Mouse (Mus musculus): ENCODE results near the gene Olfr1250.
"Not testable (repeated sequence)": the region's sequence is repeated elsewhere in the genome, so short reads cannot be mapped to it uniquely, and the experiment has no call there.

Gene Olfr1250

DNA sequence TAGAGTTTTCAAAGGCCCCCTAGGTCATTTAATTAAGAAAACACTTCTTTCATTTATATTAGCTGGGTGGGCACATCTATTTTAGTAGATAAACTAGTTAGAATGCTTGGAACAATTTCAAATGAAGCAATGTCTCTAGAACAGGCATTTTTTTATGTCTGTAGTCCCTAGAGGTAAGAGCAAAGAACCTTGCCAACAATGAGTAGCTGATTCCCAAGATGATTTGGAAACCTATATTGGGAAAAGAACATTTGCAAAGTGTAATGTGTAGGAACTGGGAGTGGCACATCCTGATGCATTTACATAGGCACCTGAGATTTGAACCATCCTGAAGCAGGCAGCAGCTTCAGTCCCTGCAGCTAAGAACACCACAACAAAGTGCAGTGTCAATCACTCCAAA lies at the start of gene Olfr1250:
Gene Olfr1250, minus strand, starts transcription at position 101 of the 400 bp plus-strand sequence.
- no peak for ATAC-seq (ENCODE audit: low TSS enrichment)

DNA sequence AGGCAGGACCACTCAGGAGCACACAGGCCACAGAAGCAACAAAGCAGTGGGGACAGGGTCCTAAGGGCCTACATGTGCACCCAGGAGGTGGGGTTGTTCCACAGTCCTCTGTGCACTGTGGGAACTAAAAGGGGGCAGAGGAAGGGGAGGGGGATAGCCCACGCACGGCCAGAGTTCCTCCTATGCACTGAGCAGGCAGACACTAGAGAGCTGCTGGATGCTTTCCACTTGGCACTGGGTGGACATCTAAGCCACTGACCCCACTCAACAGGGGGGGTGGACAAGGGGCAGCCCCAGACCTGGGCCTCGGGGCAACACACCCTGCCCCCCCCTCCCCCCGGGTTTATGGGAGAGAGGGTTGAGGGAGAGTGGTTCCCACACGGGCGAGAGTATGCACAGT lies 30.7 kb upstream of the Olfr1250 start:
- no peak for ATAC-seq (ENCODE audit: low TSS enrichment)

DNA sequence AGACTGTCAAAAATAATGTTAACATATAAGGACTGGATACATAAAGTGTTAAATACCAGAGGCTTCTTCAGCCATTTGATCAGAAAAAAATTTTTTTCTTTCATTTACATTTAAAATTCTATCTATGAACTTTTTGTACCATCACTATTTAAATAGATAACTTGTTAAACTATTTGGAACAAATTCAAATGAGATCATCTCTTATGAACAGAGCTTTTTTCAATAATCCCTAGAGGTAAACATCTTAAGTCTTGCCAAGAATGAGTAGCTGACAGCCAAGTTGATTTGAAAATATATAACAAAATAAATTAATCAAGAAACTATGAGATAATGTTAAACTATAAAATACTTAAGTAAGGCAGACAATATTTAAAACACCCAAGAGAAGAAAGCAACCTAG lies 10.6 kb upstream of the Olfr1250 start, which contains the start of gene Olfr1251:
Gene Olfr1251, minus strand, starts transcription at position 101 of the 400 bp plus-strand sequence.
- ATAC-seq (ENCODE audit: low TSS enrichment), result no peak

DNA sequence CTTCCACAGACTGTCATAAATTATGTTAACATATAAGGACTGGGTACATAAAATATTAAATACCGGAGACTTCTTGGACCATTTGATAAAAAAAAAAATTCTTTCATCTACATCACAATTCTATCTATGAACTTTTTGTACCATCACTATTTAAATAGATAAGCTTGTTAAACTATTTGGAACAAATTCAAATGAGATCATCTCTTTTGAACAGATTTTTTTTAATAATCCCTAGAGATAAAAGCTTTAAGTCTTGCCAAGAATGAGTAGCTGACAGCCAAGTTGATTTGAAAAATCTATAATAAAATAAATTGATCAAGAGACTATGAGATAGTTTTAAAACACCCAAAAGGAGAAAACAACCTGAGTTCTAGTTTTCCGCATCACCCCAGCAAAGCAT lies 26.4 kb downstream of the Olfr1250 start, which contains the start of gene Olfr1249:
Gene Olfr1249, minus strand, starts transcription at position 101 of the 400 bp plus-strand sequence.
- ATAC-seq (ENCODE audit: low TSS enrichment), result no peak

DNA sequence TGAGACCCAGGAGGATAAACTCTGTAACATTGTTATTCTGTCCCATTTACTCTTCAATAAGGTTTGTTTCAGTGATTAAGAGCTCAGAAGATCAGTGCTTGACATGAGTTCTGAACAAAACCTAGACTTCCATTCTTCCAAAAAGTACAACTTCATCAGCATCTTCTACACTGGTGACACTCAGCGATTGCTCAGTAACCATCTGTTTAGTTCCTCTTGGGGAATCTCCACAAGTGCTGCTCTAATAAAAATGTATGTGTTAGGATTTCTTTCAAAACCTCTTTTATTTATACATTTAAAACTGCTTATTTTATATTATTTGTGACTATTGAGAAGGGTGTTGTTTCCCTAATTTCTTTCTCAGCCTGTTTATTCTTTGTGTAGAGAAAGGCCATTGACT lies 43.1 kb downstream of the Olfr1250 start, which contains the start of gene Olfr1248:
Gene Olfr1248, minus strand, starts transcription at position 101 of the 400 bp plus-strand sequence.
- ATAC-seq (ENCODE audit: low TSS enrichment), result not testable (repeated sequence)

DNA sequence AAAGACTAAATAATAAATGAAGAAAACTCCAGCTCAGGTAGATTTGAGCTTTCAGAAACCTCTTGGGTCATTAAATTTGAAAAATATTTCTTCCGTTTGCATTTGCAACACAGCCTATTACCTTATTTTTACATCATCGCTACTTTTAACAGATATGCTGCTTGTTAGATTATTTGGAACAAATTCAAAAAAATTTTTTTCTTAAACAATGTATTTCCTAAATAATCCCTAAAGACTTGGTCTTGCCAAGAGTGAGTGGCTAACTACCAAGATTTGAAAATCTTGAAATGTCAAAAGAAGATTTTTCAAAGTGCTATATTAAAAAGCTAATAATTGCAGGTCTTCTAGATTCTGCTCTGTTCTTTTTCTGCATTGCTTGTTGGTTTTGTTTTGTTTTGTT lies 47.2 kb downstream of the Olfr1250 start, which contains the start of gene Olfr1247:
Gene Olfr1247, minus strand, starts transcription at position 101 of the 400 bp plus-strand sequence.
- no peak for ATAC-seq (ENCODE audit: low TSS enrichment)
